Mouse (Mus musculus): Measurements from ENCODE around the gene Olfr640. TPM values are rescaled to one million over a fixed set of nuclear protein-coding genes. Genes with fewer than 3 reads are reported as not detected.

Gene Olfr640
- polyA plus RNA-seq, 1 experiment from 2014 or later, result not detected

DNA sequence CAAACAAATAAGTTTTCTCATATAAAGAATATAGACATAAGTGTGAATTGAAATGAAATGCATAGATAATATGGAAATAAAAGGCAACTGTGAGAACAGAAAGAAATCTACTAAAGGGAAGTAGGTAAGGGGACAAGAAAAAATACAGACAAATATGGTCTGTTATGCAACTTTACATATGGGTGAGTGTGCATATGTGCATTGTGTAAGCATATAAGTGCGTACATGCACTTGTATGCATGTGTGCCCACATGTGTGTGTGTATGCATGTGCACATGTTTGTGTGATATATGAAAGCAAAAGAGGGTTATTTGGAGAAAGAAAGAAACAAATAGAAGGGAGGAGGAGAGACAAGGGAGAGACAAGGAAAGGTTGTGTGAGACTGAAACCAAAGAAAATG lies 6.4 kb downstream of the Olfr640 start:
- Histone ChIP-seq H3K4me1 (ENCODE audit: control insufficient read depth, insufficient read depth, low read length) (no peaks in the 10 kb centered on the region), H3K4me2 (no peak overlapping the region), H3K36me3 (ENCODE audit: control insufficient read depth, insufficient read depth, low read length) (no peaks in the 10 kb centered on the region), H3K4me3 (ENCODE audit: low read depth, low read length) (no peak overlapping the region), H3K9me3 (replicated peaks; ENCODE audit: control insufficient read depth, low read length) (no peaks in the 10 kb centered on the region), H3K9ac (ENCODE audit: low read depth, low read length) (no peak overlapping the region), H3K27ac (ENCODE audit: low read depth, low read length) (no peak overlapping the region), H3K27me3 (ENCODE audit: control insufficient read depth, insufficient read depth, low read length) (no peaks in the 10 kb centered on the region)
- ATAC-seq (replicated peaks; ENCODE audit: insufficient number of reproducible peaks, low FRiP score, low TSS enrichment), result no peak
- WGBS (ENCODE audit: insufficient replicate concordance), result 68% methylated on average over 1 of the region's 1 CpGs

DNA sequence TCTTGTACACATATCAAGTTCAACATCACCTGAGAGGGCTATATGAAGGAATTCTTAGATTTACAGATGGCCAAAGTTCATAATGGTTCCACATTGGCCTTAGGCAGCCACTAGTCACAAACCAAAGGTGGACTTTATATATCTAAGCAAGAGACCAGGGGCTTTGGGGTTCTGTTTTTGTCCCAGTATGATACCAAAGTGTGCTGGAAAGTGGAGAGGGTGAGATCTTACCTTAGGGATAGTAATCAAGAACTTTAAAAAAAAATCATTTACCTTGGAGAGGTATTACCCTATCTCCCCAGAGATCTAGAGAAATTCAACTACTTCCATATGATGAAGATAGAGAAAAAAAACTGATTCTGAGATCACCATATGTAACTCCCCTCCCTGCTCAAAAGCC lies 8.2 kb downstream of the Olfr640 start, which contains the start of gene Olfr639:
TSS of gene Olfr639 (minus strand) at position 101 of the 400 bp plus-strand sequence.
- Histone ChIP-seq H3K27ac (ENCODE audit: low read depth, low read length) (no peak within 1 kb of the TSS), H3K4me1 (ENCODE audit: control insufficient read depth, insufficient read depth, low read length) (no peaks in the 10 kb centered on the region), H3K9me3 (replicated peaks; ENCODE audit: control insufficient read depth, low read length) (no peaks in the 10 kb centered on the region), H3K4me3 (ENCODE audit: low read depth, low read length) (no peak within 1 kb of the TSS), H3K4me2 (no peak within 1 kb of the TSS), H3K36me3 (ENCODE audit: control insufficient read depth, insufficient read depth, low read length) (no peaks in the 10 kb centered on the region), H3K27me3 (ENCODE audit: control insufficient read depth, insufficient read depth, low read length) (no peaks in the 10 kb centered on the region), H3K9ac (ENCODE audit: low read depth, low read length) (no peak within 1 kb of the TSS)
- ATAC-seq (replicated peaks; ENCODE audit: insufficient number of reproducible peaks, low FRiP score, low TSS enrichment), result no peak

DNA sequence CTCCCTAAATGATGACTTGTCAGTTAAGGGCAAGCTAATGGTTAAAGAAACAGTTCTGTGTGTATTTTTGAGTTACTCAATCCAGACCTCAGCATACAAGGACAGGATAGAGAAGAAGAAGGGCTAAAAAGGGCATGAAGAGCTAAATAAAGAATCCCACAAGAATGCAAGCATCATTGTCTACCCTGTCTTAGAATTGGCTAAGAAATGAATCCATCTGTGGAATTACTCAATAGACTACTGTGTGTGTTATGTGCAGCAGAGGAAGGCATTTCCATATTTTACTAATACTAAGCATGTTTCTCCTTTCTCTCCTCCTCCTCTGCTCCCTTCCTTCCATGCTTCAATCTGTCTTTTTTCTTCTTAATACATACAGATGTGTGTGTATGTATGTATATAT lies 26.2 kb downstream of the Olfr640 start:
- H3K27ac ChIP-seq (ENCODE audit: low read depth, low read length), result no peak overlapping the region
- no peak for ATAC-seq (replicated peaks; ENCODE audit: insufficient number of reproducible peaks, low FRiP score, low TSS enrichment)
- no peaks in the 10 kb centered on the region for H3K27me3 ChIP-seq (ENCODE audit: control insufficient read depth, insufficient read depth, low read length)
- no peaks in the 10 kb centered on the region for H3K9me3 ChIP-seq (replicated peaks; ENCODE audit: control insufficient read depth, low read length)
- H3K9ac ChIP-seq (ENCODE audit: low read depth, low read length), result no peak overlapping the region
- no peak overlapping the region for H3K4me3 ChIP-seq (ENCODE audit: low read depth, low read length)
- H3K36me3 ChIP-seq (ENCODE audit: control insufficient read depth, insufficient read depth, low read length), result no peaks in the 10 kb centered on the region
- no peak overlapping the region for H3K4me2 ChIP-seq
- H3K4me1 ChIP-seq (ENCODE audit: control insufficient read depth, insufficient read depth, low read length), result no peaks in the 10 kb centered on the region

DNA sequence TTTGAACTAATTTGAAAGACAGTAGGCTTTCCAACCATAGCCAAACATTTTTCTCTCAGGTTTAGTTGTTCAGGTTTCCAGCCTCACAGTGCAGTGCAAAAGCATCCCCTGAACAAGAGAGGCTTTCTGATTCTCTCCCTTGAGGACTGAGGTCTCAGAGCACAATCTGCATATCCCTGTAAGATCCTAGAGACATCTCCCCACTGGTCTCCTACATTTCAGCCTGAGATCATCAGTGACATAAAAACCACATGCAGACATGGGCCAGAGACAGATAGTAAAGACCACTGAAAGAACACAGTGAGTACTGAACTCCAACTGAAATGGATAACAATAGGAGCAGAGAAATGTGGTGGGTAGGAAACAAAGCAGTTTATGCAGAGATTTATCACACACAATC lies 26.9 kb downstream of the Olfr640 start, which contains the start of gene Olfr638:
TSS of gene Olfr638 (plus strand) at position 301 of the 400 bp plus-strand sequence.
- ATAC-seq (replicated peaks; ENCODE audit: insufficient number of reproducible peaks, low FRiP score, low TSS enrichment), result no peak
- H3K4me2 ChIP-seq, result no peak within 1 kb of the TSS
- no peaks in the 10 kb centered on the region for H3K9me3 ChIP-seq (replicated peaks; ENCODE audit: control insufficient read depth, low read length)
- no peaks in the 10 kb centered on the region for H3K4me1 ChIP-seq (ENCODE audit: control insufficient read depth, insufficient read depth, low read length)
- H3K27ac ChIP-seq (ENCODE audit: low read depth, low read length), result no peak within 1 kb of the TSS
- no peaks in the 10 kb centered on the region for H3K36me3 ChIP-seq (ENCODE audit: control insufficient read depth, insufficient read depth, low read length)
- no peak within 1 kb of the TSS for H3K9ac ChIP-seq (ENCODE audit: low read depth, low read length)
- no peaks in the 10 kb centered on the region for H3K27me3 ChIP-seq (ENCODE audit: control insufficient read depth, insufficient read depth, low read length)
- H3K4me3 ChIP-seq (ENCODE audit: low read depth, low read length), result no peak within 1 kb of the TSS

DNA sequence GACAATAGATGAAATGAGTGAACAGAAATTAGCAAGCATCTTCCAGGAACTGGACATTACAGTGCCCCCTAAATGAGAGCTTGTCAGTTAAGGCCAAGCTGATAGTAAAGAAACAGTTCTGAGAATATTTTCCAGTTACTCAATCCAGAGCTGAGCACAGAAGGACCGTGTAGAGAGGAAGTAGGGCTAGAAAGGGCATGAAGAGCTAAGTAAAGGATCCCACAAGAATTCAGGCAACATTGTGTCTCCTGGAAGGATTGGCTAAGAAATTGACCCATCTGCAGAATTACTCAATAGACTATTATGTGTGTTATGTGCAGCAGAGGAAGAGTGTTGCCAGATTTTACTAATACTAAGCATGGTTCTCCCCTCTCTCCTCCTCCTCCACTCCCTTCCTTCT lies 53.6 kb downstream of the Olfr640 start:
- H3K9ac ChIP-seq (ENCODE audit: low read depth, low read length), result no peak overlapping the region
- no peak overlapping the region for H3K4me2 ChIP-seq
- 74% methylated on average over 1 of the region's 1 CpGs for WGBS (ENCODE audit: insufficient replicate concordance)
- no peaks in the 10 kb centered on the region for H3K4me1 ChIP-seq (ENCODE audit: control insufficient read depth, insufficient read depth, low read length)
- H3K27ac ChIP-seq (ENCODE audit: low read depth, low read length), result no peak overlapping the region
- no peak for ATAC-seq (replicated peaks; ENCODE audit: insufficient number of reproducible peaks, low FRiP score, low TSS enrichment)
- no peaks in the 10 kb centered on the region for H3K36me3 ChIP-seq (ENCODE audit: control insufficient read depth, insufficient read depth, low read length)
- no peaks in the 10 kb centered on the region for H3K9me3 ChIP-seq (replicated peaks; ENCODE audit: control insufficient read depth, low read length)
- no peaks in the 10 kb centered on the region for H3K27me3 ChIP-seq (ENCODE audit: control insufficient read depth, insufficient read depth, low read length)
- H3K4me3 ChIP-seq (ENCODE audit: low read depth, low read length), result no peak overlapping the region

DNA sequence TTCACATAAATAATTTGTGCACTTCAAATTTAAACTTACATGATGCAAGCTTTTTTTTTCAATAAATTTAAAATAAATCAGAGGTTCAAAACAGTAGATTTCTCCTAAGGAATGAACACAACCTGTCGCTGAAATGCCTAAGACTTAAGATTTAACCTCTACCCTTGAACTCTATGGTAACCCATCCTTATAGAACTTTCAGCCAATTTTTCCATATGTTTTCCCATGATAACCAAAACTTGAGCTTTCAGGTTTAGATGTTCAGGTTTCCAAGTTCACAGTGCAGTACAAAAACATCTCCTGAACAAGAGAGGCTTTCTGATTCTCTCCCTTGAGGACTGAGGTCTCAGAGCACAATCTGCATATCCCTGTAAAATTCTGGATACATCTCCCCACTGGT lies 54.5 kb downstream of the Olfr640 start, which contains the start of gene Olfr635:
TSS of gene Olfr635 (plus strand) at position 301 of the 400 bp plus-strand sequence.
- Histone ChIP-seq H3K4me1 (ENCODE audit: control insufficient read depth, insufficient read depth, low read length) (no peaks in the 10 kb centered on the region), H3K4me2 (no peak within 1 kb of the TSS), H3K9me3 (replicated peaks; ENCODE audit: control insufficient read depth, low read length) (no peaks in the 10 kb centered on the region), H3K27me3 (ENCODE audit: control insufficient read depth, insufficient read depth, low read length) (no peaks in the 10 kb centered on the region), H3K4me3 (ENCODE audit: low read depth, low read length) (no peak within 1 kb of the TSS), H3K27ac (ENCODE audit: low read depth, low read length) (no peak within 1 kb of the TSS), H3K9ac (ENCODE audit: low read depth, low read length) (no peak within 1 kb of the TSS), H3K36me3 (ENCODE audit: control insufficient read depth, insufficient read depth, low read length) (no peaks in the 10 kb centered on the region)
- 71% methylated on average over 1 of the region's 1 CpGs for WGBS (ENCODE audit: insufficient replicate concordance)
- no peak for ATAC-seq (replicated peaks; ENCODE audit: insufficient number of reproducible peaks, low FRiP score, low TSS enrichment)

Other genes starting within 250 kb of the Olfr640 start
- gene Olfr68, start 245.9 kb downstream of the Olfr640 start, polyA plus RNA-seq (2014; fragmentation: Nextera tagmentation; extraction: Ambion mirVana), result not detected in 2 replicates
- gene Olfr67, start 233.8 kb downstream of the Olfr640 start, polyA plus RNA-seq (2014; fragmentation: Nextera tagmentation; extraction: Ambion mirVana), result 0.08 TPM in 1 of 2 replicates, not detected in the other
- 2,483 and 3,067 TPM in 2 replicates for gene Hbb-bt, start 211.6 kb downstream of the Olfr640 start, polyA plus RNA-seq (2014; fragmentation: Nextera tagmentation; extraction: Ambion mirVana)
- 849 and 1,123 TPM in 2 replicates for gene Hbb-bs, start 197.5 kb downstream of the Olfr640 start, polyA plus RNA-seq (2014; fragmentation: Nextera tagmentation; extraction: Ambion mirVana)
- 0.31 TPM in 1 of 2 replicates, not detected in the other for gene Hbb-bh2, start 185.1 kb downstream of the Olfr640 start, polyA plus RNA-seq (2014; fragmentation: Nextera tagmentation; extraction: Ambion mirVana)
- 7,786 and 8,740 TPM in 2 replicates for gene Hbb-bh1, start 182.4 kb downstream of the Olfr640 start, polyA plus RNA-seq (2014; fragmentation: Nextera tagmentation; extraction: Ambion mirVana)
- gene Hbb-y, start 172.4 kb downstream of the Olfr640 start, polyA plus RNA-seq (2014; fragmentation: Nextera tagmentation; extraction: Ambion mirVana), result 35,401 and 41,924 TPM in 2 replicates
- not detected in 2 replicates for gene Olfr66, start 139.3 kb downstream of the Olfr640 start, polyA plus RNA-seq (2014; fragmentation: Nextera tagmentation; extraction: Ambion mirVana)
- not detected in 2 replicates for gene Olfr64, start 131.1 kb downstream of the Olfr640 start, polyA plus RNA-seq (2014; fragmentation: Nextera tagmentation; extraction: Ambion mirVana)
- not detected in 2 replicates for gene Olfr65, start 122.1 kb downstream of the Olfr640 start, polyA plus RNA-seq (2014; fragmentation: Nextera tagmentation; extraction: Ambion mirVana)
- not detected in 2 replicates for gene Olfr631, start 96.7 kb downstream of the Olfr640 start, polyA plus RNA-seq (2014; fragmentation: Nextera tagmentation; extraction: Ambion mirVana)
- gene Olfr632, start 91.2 kb downstream of the Olfr640 start, polyA plus RNA-seq (2014; fragmentation: Nextera tagmentation; extraction: Ambion mirVana), result 0.07 and 0.11 TPM in 2 replicates
- gene Olfr633, start 81.1 kb downstream of the Olfr640 start, polyA plus RNA-seq (2014; fragmentation: Nextera tagmentation; extraction: Ambion mirVana), result not detected in 2 replicates
- not detected in 2 replicates for gene Olfr635, start 54.4 kb downstream of the Olfr640 start, polyA plus RNA-seq (2014; fragmentation: Nextera tagmentation; extraction: Ambion mirVana)
- not detected in 2 replicates for gene Olfr638, start 26.8 kb downstream of the Olfr640 start, polyA plus RNA-seq (2014; fragmentation: Nextera tagmentation; extraction: Ambion mirVana)
- gene Olfr639, start 8.3 kb downstream of the Olfr640 start, polyA plus RNA-seq (2014; fragmentation: Nextera tagmentation; extraction: Ambion mirVana), result 0.03 TPM in 1 of 2 replicates, not detected in the other
- gene Olfr641, start 9.9 kb upstream of the Olfr640 start, polyA plus RNA-seq (2014; fragmentation: Nextera tagmentation; extraction: Ambion mirVana), result not detected in 2 replicates
- not detected in 2 replicates for gene Olfr642, start 27.1 kb upstream of the Olfr640 start, polyA plus RNA-seq (2014; fragmentation: Nextera tagmentation; extraction: Ambion mirVana)
- not detected in 2 replicates for gene 4930516K23Rik, start 35.9 kb upstream of the Olfr640 start, polyA plus RNA-seq (2014; fragmentation: Nextera tagmentation; extraction: Ambion mirVana)
- gene Olfr644, start 46.3 kb upstream of the Olfr640 start, polyA plus RNA-seq (2014; fragmentation: Nextera tagmentation; extraction: Ambion mirVana), result not detected in 2 replicates
- not detected in 2 replicates for gene Olfr645, start 59.9 kb upstream of the Olfr640 start, polyA plus RNA-seq (2014; fragmentation: Nextera tagmentation; extraction: Ambion mirVana)
- gene Olfr646, start 79.3 kb upstream of the Olfr640 start, polyA plus RNA-seq (2014; fragmentation: Nextera tagmentation; extraction: Ambion mirVana), result not detected in 2 replicates
- gene Ubqln5, start 104.3 kb upstream of the Olfr640 start, polyA plus RNA-seq (2014; fragmentation: Nextera tagmentation; extraction: Ambion mirVana), result not detected in 2 replicates
- gene Olfr643, start 111.8 kb upstream of the Olfr640 start, polyA plus RNA-seq (2014; fragmentation: Nextera tagmentation; extraction: Ambion mirVana), result not detected in 2 replicates
- not detected in 2 replicates for gene Ubqln3, start 117.7 kb upstream of the Olfr640 start, polyA plus RNA-seq (2014; fragmentation: Nextera tagmentation; extraction: Ambion mirVana)
- gene Ubqlnl, start 125.0 kb upstream of the Olfr640 start, polyA plus RNA-seq (2014; fragmentation: Nextera tagmentation; extraction: Ambion mirVana), result not detected in 2 replicates
- not detected in 2 replicates for gene Olfm5, start 139.3 kb upstream of the Olfr640 start, polyA plus RNA-seq (2014; fragmentation: Nextera tagmentation; extraction: Ambion mirVana)
- gene Olfr648, start 157.8 kb upstream of the Olfr640 start, polyA plus RNA-seq (2014; fragmentation: Nextera tagmentation; extraction: Ambion mirVana), result 0.24 and 0.30 TPM in 2 replicates
- not detected in 2 replicates for gene Olfr649, start 170.4 kb upstream of the Olfr640 start, polyA plus RNA-seq (2014; fragmentation: Nextera tagmentation; extraction: Ambion mirVana)
- 9.8 and 9.9 TPM in 2 replicates for gene Trim6, start 193.2 kb upstream of the Olfr640 start, polyA plus RNA-seq (2014; fragmentation: Nextera tagmentation; extraction: Ambion mirVana)
- gene Trim34a, start 218.9 kb upstream of the Olfr640 start, polyA plus RNA-seq (2014; fragmentation: Nextera tagmentation; extraction: Ambion mirVana), result 2.2 and 2.9 TPM in 2 replicates